Mouse (Mus musculus) gastrocnemius, adult 2 months (tissue): ENCODE data around the gene Rtp4. TPM values are rescaled to one million over a fixed set of nuclear protein-coding genes. Genes with fewer than 3 reads are reported as not detected.

ENCODE experiments used
- DNase-seq: peaks from one replicate; pipeline ENCODE4 v3.0.0; 2022
- H3K27ac ChIP-seq: fragments of 200-600 bp; 2 replicates; pipeline ENCODE4 v1.8.1; 2022; ENCODE audit warnings: mild to moderate bottlenecking
- H3K4me3 ChIP-seq: fragments of 200-600 bp; 2 replicates; pipeline ENCODE4 v1.8.1; 2022; ENCODE audit warnings: mild to moderate bottlenecking, moderate library complexity
- CTCF ChIP-seq: fragments of 200-600 bp; IDR thresholded peaks from 2 replicates; pipeline ENCODE4 v1.8.1; 2022; ENCODE audit warnings: antibody characterized with exemption, mild to moderate bottlenecking, moderate library complexity
- intact Hi-C: fragments of 180-260 bp; cut with DNase I; formaldehyde crosslinking; loops from one replicate; pipeline ENCODE4 v1.15.1; 2025
- total RNA-seq, 2 experiments: library from RNA; stranded (reverse); gene quantifications; 2 replicates each; pipeline ENCODE4 v1.2.3; 2021

The Rtp4 gene
- total RNA-seq, 2 experiments from 2014 or later = 0.79 to 1.8 TPM

DNA sequence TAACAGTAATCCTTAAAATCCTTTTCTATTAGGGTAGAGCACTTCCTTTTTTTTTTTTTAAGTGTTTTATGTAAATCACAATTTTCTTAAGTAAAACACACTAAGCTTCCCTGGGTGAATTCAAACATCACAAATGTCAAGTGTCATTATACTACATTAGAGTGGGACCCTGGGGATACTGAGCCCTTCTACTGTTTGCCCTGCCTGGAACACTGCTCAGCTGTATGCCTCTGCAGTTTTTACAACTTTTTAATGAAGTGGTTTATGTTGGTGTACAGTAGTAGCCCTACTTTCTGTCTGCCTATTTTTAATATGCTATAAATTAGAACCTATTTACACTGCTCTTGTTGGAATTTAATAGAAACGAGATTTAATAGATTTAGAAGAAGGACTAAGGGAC is 22.2 kb upstream of the Rtp4 start:
- no peak for DNase-seq
- intact Hi-C loops = loop anchor here (2.0 kb wide), 1 partner anchor 23 kb away; the partner anchor contains the start of genes Masp1 and Rtp4
- Histone ChIP-seq H3K27ac (peak overlapping the region; percentile 88), H3K4me3 (no peak overlapping the region; the same call in 1 of the 2 replicates)
- TF ChIP-seq CTCF = no peak

DNA sequence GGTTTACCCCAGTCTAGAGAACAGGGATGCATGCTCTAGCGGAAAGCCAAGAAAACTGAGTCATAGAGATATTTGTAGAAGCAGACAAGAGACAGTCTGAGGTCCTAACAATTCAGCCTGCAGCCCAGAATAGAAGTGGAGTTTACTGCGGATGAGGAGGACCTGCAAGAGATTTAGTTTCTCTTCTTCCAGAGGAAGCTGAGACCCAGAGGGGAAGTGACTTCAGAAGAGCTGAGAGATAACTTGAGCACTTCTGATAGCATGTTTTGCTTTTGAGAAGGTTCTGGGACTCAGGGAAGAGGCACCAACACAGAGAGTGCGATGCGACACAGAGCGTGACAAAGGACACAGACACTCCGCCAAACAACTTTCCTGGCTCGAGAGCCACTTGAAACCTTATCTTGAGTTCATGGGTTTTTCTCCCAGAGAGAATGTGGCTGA is 21.4 kb upstream of the Rtp4 start:
- peak; percentile 44 for DNase-seq

DNA sequence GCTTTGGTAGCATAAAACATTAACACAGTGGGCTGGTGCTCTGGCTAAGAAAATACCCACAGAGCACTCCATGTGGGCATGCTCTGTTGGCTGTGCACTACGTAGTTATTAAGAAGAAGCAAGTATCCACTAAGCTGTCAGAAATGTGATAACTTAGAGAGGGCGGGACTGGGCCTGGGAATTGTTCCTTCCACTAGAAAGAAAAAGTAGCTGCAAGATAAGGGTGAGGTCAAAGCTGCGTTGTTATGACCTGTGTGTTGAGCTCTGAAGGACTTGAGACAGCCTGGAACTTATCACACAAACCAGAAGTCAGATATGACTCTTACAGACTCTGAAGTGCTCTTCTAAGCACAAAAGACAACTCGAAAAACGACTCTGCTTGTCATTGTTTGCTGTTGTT is 19.5 kb upstream of the Rtp4 start:
- intact Hi-C loops = no loop called here
- H3K4me3 ChIP-seq = no peak overlapping the region
- no peak for DNase-seq
- TF ChIP-seq CTCF = no peak
- peak overlapping the region; percentile 20; the same call in 1 of the 2 replicates for H3K27ac ChIP-seq

More for the DNA sequence above, 21.4 kb upstream of the Rtp4 start:
- intact Hi-C loops = loop anchor here (2.0 kb wide), 1 partner anchor 22 kb away; the partner anchor contains the start of genes Masp1 and Rtp4
- TF ChIP-seq CTCF = no peak
- Histone ChIP-seq H3K4me3 (peak overlapping the region; percentile 53), H3K27ac (peak overlapping the region; percentile 88)

DNA sequence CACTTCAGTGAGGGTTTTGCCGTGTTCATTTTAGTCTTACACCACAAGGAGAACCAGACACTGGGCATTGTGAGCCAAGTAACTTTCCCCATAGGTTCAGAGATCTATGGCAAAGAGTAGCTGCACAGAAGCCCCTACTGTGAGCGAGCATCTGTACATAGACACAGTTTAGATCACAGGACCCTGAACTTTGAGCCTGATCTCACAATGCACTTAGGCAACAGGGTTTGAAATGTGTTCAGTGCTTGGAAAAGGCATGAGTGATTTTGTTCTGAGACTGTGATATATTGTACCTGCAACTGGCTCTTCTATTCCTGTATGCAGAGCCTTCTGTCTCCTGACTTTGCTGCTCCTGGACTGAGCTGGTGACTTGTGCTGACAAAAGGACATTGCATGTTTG is 18.8 kb upstream of the Rtp4 start:
- Histone ChIP-seq H3K27ac (peak overlapping the region; percentile 32; the same call in 1 of the 2 replicates), H3K4me3 (no peak overlapping the region)
- no peak for DNase-seq
- intact Hi-C loops = no loop called here
- TF ChIP-seq CTCF = no peak

DNA sequence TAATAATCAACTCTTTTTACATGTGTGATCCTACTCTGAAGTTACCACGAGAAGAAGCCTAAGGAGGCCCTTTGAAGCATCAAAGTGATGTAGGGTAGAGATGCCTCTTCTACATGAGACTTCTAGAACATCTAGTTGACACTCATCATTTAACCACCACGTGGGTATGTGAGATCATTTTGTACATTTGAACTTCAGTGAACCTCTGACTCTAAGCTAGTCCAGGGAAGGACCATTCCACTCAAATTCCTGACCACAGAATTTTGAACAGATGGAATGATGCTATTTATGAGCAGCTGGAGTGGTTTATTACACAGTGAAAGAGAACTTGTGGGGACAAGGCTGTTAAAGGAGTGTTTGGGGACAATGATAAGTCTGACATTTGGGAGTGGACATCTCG is 17.6 kb upstream of the Rtp4 start:
- no peak for DNase-seq
- intact Hi-C loops = no loop called here
- no peak overlapping the region for H3K4me3 ChIP-seq
- no peak for TF ChIP-seq CTCF
- H3K27ac ChIP-seq = no peak overlapping the region

DNA sequence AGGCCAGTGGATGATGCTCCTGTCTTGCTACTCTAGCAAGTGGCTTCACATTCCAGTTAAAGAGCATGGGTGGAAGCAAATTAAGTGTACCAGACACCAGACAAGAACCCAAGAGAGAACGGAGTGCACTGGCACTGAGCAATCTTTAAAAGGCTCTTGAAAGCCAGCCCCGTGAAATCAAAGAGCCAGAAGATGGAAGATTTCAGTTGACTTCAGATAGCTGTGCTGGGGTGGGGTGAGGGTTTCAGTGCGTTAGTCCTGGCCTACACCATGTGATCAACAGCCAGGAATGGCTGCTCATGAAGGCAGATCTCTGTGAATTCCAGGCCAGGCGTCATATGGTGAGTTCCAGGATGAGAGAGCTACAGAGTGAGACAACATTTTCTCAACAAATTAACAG is 16.7 kb upstream of the Rtp4 start:
- intact Hi-C loops = no loop called here
- no peak overlapping the region for H3K27ac ChIP-seq
- H3K4me3 ChIP-seq = no peak overlapping the region
- TF ChIP-seq CTCF = no peak
- no peak for DNase-seq

DNA sequence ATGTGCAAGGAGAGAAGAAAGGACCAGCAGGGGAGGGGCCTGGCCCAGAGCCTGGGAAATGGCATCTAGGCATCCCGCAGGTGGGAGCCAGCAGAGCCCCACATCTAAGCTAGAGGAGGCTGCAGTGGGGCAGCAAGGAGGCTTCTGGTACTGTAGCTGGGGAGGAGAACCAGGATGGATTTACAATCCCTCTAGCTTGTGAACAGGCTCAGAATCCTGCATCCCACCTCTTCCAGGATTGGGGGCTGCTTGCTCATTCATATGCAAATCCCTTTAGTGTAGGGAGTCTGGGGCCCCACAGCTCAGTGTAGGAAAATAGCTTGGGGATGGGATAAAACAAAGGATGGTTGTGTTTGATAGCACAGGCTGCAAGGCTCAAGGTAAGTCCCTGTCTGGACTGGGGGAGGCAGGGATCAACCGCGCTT is 15.8 kb upstream of the Rtp4 start:
- H3K4me3 ChIP-seq = no peak overlapping the region
- intact Hi-C loops = no loop called here
- DNase-seq = no peak
- no peak for TF ChIP-seq CTCF
- H3K27ac ChIP-seq = no peak overlapping the region

DNA sequence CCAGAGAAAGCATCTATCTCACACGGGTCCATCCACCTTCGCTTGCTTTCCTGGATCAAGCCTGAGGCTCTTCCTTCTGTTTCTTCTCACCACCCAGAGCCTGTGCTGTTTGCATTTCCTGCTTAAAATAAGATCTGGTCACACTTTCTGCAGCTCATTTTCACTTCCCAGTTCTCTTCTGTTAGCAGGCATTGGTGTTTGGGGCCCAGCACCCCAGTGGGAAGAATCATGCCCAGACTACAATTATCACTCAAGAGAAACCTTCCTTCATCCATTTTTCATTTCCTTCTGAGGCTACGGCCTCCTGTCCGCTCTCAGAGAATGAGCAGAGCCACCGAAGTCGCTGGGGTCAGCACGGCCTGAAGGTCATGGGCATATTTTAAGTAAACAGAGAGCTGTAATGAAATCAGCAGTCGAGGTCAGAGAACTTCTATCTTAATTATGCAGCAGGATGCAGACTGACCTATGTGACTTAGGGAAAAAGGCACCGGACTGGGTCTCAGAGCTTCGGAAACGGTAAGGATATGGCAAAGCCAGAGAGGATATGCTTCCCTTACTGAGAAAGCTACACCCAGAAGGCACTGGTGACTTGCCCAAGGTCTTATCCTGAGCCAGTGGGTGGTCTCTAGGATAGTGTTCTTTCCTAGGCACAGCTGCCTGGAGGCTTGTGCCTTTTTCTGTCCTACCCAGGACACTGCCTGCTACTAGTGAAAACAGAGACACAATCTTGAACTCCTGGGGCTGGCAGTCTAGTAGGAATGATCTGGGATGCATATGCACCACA is 14.0 kb upstream of the Rtp4 start:
- no peak overlapping the region for H3K4me3 ChIP-seq
- H3K27ac ChIP-seq = peak overlapping the region; percentile 57
- TF ChIP-seq CTCF = no peak
- intact Hi-C loops = no loop called here
- no peak for DNase-seq

DNA sequence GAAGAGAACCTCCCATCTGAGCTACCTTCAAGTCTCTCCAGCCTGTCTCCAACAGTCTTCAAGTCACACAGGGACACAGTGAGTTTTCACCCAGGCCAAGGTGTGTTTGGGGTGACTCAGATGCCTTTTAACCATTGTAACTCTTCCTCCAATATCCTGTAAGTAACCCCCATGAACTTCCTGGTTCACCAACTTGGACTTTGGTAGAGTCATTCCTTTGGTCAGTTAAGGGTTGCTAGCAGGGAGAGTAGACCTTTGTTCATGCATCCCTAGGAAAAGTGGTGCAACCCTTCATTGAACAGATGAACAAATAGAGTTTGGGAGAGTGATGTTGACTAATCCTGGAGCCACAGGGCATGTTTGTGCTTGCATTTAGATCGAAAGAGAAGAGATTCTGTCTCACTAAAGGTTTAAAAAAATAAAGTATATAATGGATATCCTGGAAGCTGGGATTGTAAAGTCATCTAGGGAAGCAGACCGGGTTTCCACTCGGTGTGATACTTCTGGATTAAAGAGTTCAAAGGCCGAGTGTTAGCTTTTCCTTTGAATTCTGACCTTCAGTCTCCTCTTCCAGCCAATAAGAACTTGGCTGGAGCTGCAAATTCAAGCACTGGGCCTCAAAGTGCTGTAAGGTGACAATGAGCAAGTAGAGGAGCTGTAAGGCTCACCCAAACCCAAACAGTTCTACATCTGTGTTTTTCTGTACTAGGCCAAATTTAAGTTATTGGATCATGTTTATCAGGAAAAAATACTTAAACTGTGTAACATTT is 8.7 kb upstream of the Rtp4 start:
- Histone ChIP-seq H3K27ac (no peak overlapping the region), H3K4me3 (no peak overlapping the region)
- DNase-seq = no peak
- no peak for TF ChIP-seq CTCF
- intact Hi-C loops = no loop called here

DNA sequence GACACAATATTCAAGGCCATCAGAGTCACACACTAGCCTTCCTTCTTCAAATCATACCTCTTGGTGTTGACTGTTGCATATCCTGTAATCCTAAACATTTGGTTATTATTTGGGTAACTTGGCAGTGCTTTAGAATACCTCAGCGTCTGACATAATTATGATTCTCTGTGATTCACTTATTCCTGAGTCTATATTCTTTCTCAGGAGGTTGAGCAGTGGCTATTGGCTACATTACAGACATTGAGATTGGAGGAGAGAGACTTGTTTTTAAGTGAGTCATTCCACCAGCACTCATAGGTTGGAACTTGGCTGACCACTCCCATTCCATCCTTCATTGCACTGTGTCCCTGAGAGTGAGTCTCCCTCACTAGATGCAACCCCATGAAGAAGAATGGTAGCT is 6.7 kb upstream of the Rtp4 start:
- Histone ChIP-seq H3K4me3 (no peak overlapping the region), H3K27ac (no peak overlapping the region)
- intact Hi-C loops = no loop called here
- TF ChIP-seq CTCF = no peak
- DNase-seq = no peak

DNA sequence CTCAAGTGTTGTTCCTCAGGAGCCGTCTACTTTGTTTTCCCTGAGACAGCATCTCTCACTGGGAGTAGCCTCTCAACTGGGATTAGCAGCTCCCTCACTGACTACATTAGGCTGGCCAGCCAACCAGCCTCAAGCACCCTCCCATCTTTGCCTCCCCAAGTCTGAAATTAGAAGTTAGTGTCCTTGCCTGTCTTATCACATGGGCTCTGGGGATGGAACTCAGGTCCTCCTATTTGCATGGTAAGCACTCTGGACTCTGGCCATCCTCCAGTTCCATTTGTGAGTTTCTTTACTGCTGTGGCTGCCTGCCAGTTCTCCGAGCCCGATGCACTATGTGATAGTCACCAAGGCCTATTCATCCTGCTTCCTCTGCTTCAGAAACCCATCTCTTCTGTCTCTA is 4.3 kb upstream of the Rtp4 start:
- peak overlapping the region; percentile 92 for H3K27ac ChIP-seq
- peak; percentile 88 for DNase-seq
- no peak for TF ChIP-seq CTCF
- H3K4me3 ChIP-seq = no peak overlapping the region
- intact Hi-C loops = no loop called here

DNA sequence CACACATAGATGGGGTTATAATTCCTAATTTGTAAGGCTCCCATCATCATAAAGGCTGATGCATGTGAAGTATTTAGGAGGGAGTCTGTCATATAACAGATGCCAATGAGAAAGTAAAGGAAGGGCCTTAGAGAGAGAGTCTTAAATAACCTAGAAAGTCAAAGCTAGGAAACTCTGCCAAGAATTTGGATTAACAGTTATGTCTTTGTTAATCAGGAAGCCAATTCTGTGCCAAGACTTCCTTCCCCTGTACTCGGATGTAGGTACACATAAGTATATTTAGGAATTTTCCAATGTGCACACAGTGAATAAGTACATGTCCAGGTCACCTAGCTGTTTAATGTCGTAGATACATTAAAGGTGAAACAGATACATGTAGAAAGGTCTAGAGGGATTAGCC is 3.5 kb upstream of the Rtp4 start:
- Histone ChIP-seq H3K27ac (peak overlapping the region; percentile 92), H3K4me3 (no peak overlapping the region)
- intact Hi-C loops = no loop called here
- TF ChIP-seq CTCF = no peak
- DNase-seq = no peak

DNA sequence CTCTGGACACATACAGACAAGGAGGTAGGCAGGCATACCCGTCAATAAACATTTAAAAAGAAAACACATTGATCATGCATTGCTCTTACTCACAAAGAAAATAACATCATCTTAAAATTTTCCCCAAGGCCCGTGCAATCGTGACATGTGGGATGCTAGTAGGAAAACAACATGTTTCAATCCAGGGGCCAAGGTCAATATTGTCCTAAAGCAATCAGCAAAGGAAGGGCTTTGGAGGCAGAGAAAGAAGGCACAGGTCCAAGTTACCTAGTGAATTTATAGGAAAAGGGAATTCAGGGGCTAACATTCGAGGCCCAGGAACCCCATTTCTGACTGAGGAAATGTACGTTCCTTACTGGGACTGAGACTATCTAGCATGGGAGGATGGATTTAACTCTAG is 2.9 kb upstream of the Rtp4 start:
- intact Hi-C loops = no loop called here
- no peak for DNase-seq
- Histone ChIP-seq H3K27ac (peak overlapping the region; percentile 92), H3K4me3 (no peak overlapping the region)
- no peak for TF ChIP-seq CTCF
